In the genomic region with DNA sequence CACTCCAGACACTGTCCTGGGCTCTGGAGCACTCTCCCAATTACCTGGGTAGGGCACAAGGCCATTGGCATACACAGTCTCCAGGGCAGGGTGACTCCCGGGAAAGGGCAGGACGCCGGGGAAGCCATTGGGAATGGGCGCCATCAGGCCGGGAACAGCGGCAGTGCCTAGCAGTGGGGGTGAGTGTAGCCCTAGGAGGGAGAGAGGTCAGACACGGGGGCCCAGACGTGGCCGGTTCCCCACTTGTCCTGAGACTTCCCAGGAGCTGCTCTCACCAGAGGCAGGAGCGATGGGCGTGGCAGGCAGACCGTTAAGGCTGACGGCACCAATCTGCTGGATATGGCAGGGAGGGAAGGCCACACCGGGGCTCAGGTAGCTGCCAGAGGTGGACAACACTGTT, we compare ENCODE assay signal across 17 mouse cellular contexts. TPM values are rescaled to one million over a fixed set of nuclear protein-coding genes. Genes with fewer than 3 reads are reported as not detected.
DNase-seq lines count a peak whose midpoint lies in the region; TF ChIP-seq lines count a peak whose summit lies in the region.
"Had no signal": no experiment of that assay in that cellular context is flagged by ENCODE, and none has a peak within 500 bp of the region (broad histone marks: within the 10 kb centered on the region; RNA-seq: fewer than 3 reads in every experiment).

No protein-coding gene starts in this region.

- TF ChIP-seq CTCF in cerebellum, adult 2 months (IDR thresholded peaks at IDR 0.05; ENCODE audit: borderline replicate concordance, insufficient read depth, low read depth, low read length): no peak

- no peaks in the 10 kb centered on the region for H3K27me3 ChIP-seq in cerebellum, adult 2 months (ENCODE audit: control insufficient read depth, insufficient read depth, low read length)

- 79% methylated on average over 14 of the region's 14 CpGs for WGBS in cerebellum, adult 2 months

- peak; percentile 31 for DNase-seq in cerebellum, adult 11-12 months
- no peak for DNase-seq in cerebellum, adult 2 months
- DNase-seq in heart, adult 11 months: peak; percentile 88
- DNase-seq in heart, postnatal 25 days (ENCODE audit: low spot score): no peak
- DNase-seq in right cerebral cortex, postnatal 10 days (ENCODE audit: low spot score in 2 of 2): peak; percentile 35 to 40
- no peak for DNase-seq in right cerebral cortex, adult 18-20 months
- DNase-seq in 3134 (ENCODE audit: extremely low read depth, insufficient read length, low spot score): peak; percentile 14
- DNase-seq in layer of hippocampus, postnatal 10 days (ENCODE audit: low spot score in 2 of 2): no peak
- DNase-seq: adrenal gland, postnatal 25 days; heart, adult 2 months; kidney, adult 18-20 months; layer of hippocampus, adult 9-11 months; lung, embryonic 14.5 days had no signal

- no peak for TF ChIP-seq POLR2A in cerebellum, adult 2 months (IDR thresholded peaks at IDR 0.05; ENCODE audit: borderline replicate concordance, insufficient read depth, low read length)

- H3K4me1 ChIP-seq in cerebellum, adult 2 months (ENCODE audit: control insufficient read depth, insufficient read depth, low read length): peaks cover 15% of the 10 kb centered on the region

- intact Hi-C loops in heart, postnatal 25 days (cut with DNase I): no loop called here

- no peak overlapping the region for H3K27ac ChIP-seq in cerebellum, adult 2 months (ENCODE audit: insufficient read depth, low read length)
- H3K27ac ChIP-seq: heart, adult 2 months; heart, embryonic 15.5 days; hindbrain, embryonic 10.5 days; limb, embryonic 15.5 days; midbrain, embryonic 12.5 days had no signal

- H3K4me3 ChIP-seq in cerebellum, adult 2 months (replicated peaks; ENCODE audit: insufficient read depth, low read depth, low read length): no peak overlapping the region
- H3K4me3 ChIP-seq: heart, adult 2 months; heart, embryonic 15.5 days; hindbrain, embryonic 10.5 days; limb, embryonic 15.5 days; midbrain, embryonic 12.5 days had no signal

RNA-seq across cellular contexts. Expression of a gene that starts 11.4 kb away (rescaled TPM):
- polyA plus RNA-seq in cerebellum, adult 2 months (2012; rRNA removed): 103 and 108 TPM in 2 replicates
- total RNA-seq in heart, postnatal 25 days (2021): 100 to 1,000 TPM; 110 to 130 TPM
- total RNA-seq in layer of hippocampus, postnatal 10 days (2021): 10 to 100 TPM; 51.2 to 55.8 TPM

RNA-seq across cellular contexts. Expression of a gene that starts 15.6 kb away (rescaled TPM):
- polyA plus RNA-seq in cerebellum, adult 2 months (2012; rRNA removed): 57.3 and 60.6 TPM in 2 replicates
- under 1 TPM; 0.17 to 0.47 TPM for total RNA-seq in heart, postnatal 25 days (2021)
- 100 to 1,000 TPM; 259 to 261 TPM for total RNA-seq in layer of hippocampus, postnatal 10 days (2021)

RNA-seq across cellular contexts. Expression of a gene that starts 29.3 kb away (rescaled TPM):
- 112 and 116 TPM in 2 replicates for polyA plus RNA-seq in cerebellum, adult 2 months (2012; rRNA removed)
- 10 to 100 TPM; 65.3 to 65.6 TPM for total RNA-seq in heart, postnatal 25 days (2021)
- 100 to 1,000 TPM in 1 of 2 experiments, 10 to 100 TPM in 1; 89.3 to 116 TPM for total RNA-seq in layer of hippocampus, postnatal 10 days (2021)

RNA-seq across cellular contexts. Expression of a gene that starts 33.1 kb away (rescaled TPM):
- 0.67 and 1.1 TPM in 2 replicates for polyA plus RNA-seq in cerebellum, adult 2 months (2012; rRNA removed)
- total RNA-seq in heart, postnatal 25 days (2021): 1 to 10 TPM; 1.0 to 1.1 TPM
- total RNA-seq in layer of hippocampus, postnatal 10 days (2021): under 1 TPM in 1 of 2 experiments, not detected in 1; 0.30 TPM

RNA-seq across cellular contexts. Expression of a gene that starts 57.1 kb away (rescaled TPM):
- 1.3 and 1.4 TPM in 2 replicates for polyA plus RNA-seq in cerebellum, adult 2 months (2012; rRNA removed)
- total RNA-seq in heart, postnatal 25 days (2021): 1 to 10 TPM in 1 of 2 experiments, under 1 TPM in 1; 0.81 to 1.0 TPM
- total RNA-seq in layer of hippocampus, postnatal 10 days (2021): 1 to 10 TPM; 1.9 to 3.2 TPM

Comparison
In these comparisons a context has a peak if more than half of its experiments do, and no peak if none do; other contexts are left out.
1. DNase-seq: peak in cerebellum, adult 11-12 months (single experiment), heart, adult 11 months (single experiment), right cerebral cortex, postnatal 10 days (2 of 2) and 3134 (single experiment); none in cerebellum, adult 2 months (0 of 2), heart, postnatal 25 days (single experiment), right cerebral cortex, adult 18-20 months (single experiment) and layer of hippocampus, postnatal 10 days (0 of 2).
2. RNA of a gene that starts 15.6 kb away (total RNA-seq): 259 to 261 TPM in layer of hippocampus, postnatal 10 days; 0.17 to 0.47 TPM in heart, postnatal 25 days; every median in the first group is over 100 times any median in the second.